Mouse (Mus musculus) megakaryocyte-erythroid progenitor cell, adult 5-6 weeks (primary cell): ENCODE data around the gene Slc22a16. TPM values are rescaled to one million over a fixed set of nuclear protein-coding genes. Genes with fewer than 3 reads are reported as not detected.

ENCODE experiments used
- total RNA-seq, 2 experiments: library from RNA; stranded (forward) in 1 of 2; stranded (reverse) in 1 of 2; fragments of 200-1000, 215-1000 nt in 1 of 2; fragments of >200 nt in 1 of 2; fragmentation: Nextera tagmentation in 1 of 2; gene quantifications; 2 replicates each; pipeline ENCODE4 v1.2.3; 2014 to 2017

Gene Slc22a16
- total RNA-seq, 2 experiments from 2014 or later = not detected

Other genes starting within 250 kb of the Slc22a16 start
- 16.6 and 17.4 TPM in 2 replicates for gene Cdk19, start 230.8 kb upstream of the Slc22a16 start, total RNA-seq (2014; fragmentation: Nextera tagmentation)
- 24.0 and 25.4 TPM in 2 replicates for gene Cdk19, start 230.8 kb upstream of the Slc22a16 start, total RNA-seq (2017)
- not detected in 2 replicates for gene Ddo, start 59.7 kb downstream of the Slc22a16 start, total RNA-seq (2014; fragmentation: Nextera tagmentation)
- gene Ddo, start 59.7 kb downstream of the Slc22a16 start, total RNA-seq (2017) = not detected in 2 replicates
- gene Mettl24, start 112.9 kb downstream of the Slc22a16 start, total RNA-seq (2014; fragmentation: Nextera tagmentation) = not detected in 2 replicates
- not detected in 2 replicates for gene Mettl24, start 112.9 kb downstream of the Slc22a16 start, total RNA-seq (2017)